Mouse (Mus musculus): Measurements from ENCODE around the gene Myh7. TPM values are rescaled to one million over a fixed set of nuclear protein-coding genes. Genes with fewer than 3 reads are reported as not detected.
"Not testable (repeated sequence)": the region's sequence is repeated elsewhere in the genome, so short reads cannot be mapped to it uniquely, and the experiment has no call there.

The Myh7 gene
- polyA plus RNA-seq, 1 experiment from 2014 or later, result 29.1 TPM

- H3K27me3 ChIP-seq, result no peaks in the 10 kb centered on the region
- peaks cover 35% of the 10 kb centered on the region for H3K4me1 ChIP-seq
- no peaks in the 10 kb centered on the region for H3K9me3 ChIP-seq
- peak; percentile 20; the same call in 1 of the 2 replicates for ATAC-seq (ENCODE audit: borderline replicate concordance, extremely low read depth, low FRiP score, low TSS enrichment)
- H3K27ac ChIP-seq, result peak overlapping the region; percentile 16; the same call in 1 of the 2 replicates
- WGBS, result 27% methylated on average over 12 of the region's 12 CpGs
- H3K4me3 ChIP-seq, result no peak overlapping the region
- peak overlapping the region; percentile 28 for H3K4me2 ChIP-seq
- peak overlapping the region; percentile 27; the same call in 1 of the 2 replicates for H3K9ac ChIP-seq
- no peaks in the 10 kb centered on the region for H3K36me3 ChIP-seq
These were observed 7.7 kb upstream of the Myh7 start for GRCm38 (mm10) chr14:55001938-55002686.

DNA sequence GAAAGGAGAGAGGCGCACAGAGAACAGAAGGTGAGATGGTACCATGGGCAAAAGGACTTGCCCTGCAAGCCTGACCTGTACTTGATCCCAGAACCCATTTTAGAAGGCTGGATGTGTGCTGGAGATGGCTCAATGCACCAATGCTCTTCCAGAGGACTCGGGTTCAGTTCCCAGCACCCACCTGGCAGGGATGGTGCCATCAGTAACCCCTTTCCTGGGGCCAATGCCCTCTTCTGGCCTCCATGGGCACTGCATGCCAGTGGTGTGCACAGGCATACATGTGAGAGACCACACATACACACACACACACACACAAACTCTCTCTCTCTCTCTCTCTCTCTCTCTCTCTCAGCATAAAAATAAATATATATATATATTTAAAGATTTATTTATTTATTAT lies 7.0 kb upstream of the Myh7 start:
- Histone ChIP-seq H3K36me3 (no peaks in the 10 kb centered on the region), H3K4me2 (no peak overlapping the region), H3K9me3 (no peaks in the 10 kb centered on the region), H3K27ac (no peak overlapping the region), H3K9ac (no peak overlapping the region), H3K27me3 (no peaks in the 10 kb centered on the region), H3K4me1 (peaks cover 35% of the 10 kb centered on the region), H3K4me3 (no peak overlapping the region)
- WGBS, result 96% methylated on average over 2 of the region's 2 CpGs
- no peak for ATAC-seq (ENCODE audit: borderline replicate concordance, extremely low read depth, low FRiP score, low TSS enrichment)

- Histone ChIP-seq H3K36me3 (no peaks in the 10 kb centered on the region), H3K9ac (no peak overlapping the region), H3K4me2 (no peak overlapping the region), H3K9me3 (no peaks in the 10 kb centered on the region), H3K4me1 (peaks cover 35% of the 10 kb centered on the region), H3K4me3 (no peak overlapping the region), H3K27me3 (no peaks in the 10 kb centered on the region), H3K27ac (no peak overlapping the region)
- 81% methylated on average over 6 of the region's 6 CpGs for WGBS
- ATAC-seq (ENCODE audit: borderline replicate concordance, extremely low read depth, low FRiP score, low TSS enrichment), result no peak
These were observed 6.4 kb upstream of the Myh7 start for GRCm38 (mm10) chr14:55000814-55001213.

DNA sequence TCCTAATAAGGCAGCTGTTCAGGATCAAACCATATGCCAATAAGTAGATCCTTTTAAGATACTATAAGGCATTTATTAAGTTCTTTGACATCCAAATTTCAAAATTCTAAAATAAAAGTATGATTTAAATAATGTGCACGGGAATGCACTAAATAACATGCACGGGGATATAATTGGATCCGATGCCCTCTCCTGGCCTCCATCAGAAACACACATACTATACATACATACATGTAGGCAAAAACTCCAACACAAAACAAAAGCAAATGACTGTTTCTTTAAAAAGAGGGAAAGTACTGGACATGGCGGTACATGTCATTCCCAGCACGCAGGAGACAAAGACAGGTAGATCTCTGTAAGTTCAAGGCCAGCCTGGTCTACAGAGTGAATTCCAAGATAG lies 5.4 kb upstream of the Myh7 start:
- H3K4me3 ChIP-seq; H3K4me2 ChIP-seq; ATAC-seq (ENCODE audit: borderline replicate concordance, extremely low read depth, low FRiP score, low TSS enrichment); H3K9ac ChIP-seq; H3K9me3 ChIP-seq; H3K27ac ChIP-seq; H3K27me3 ChIP-seq; H3K36me3 ChIP-seq: not testable (repeated sequence)
- 77% methylated on average over 5 of the region's 5 CpGs for WGBS
- peaks cover 42% of the 10 kb centered on the region for H3K4me1 ChIP-seq

GRCm38 (mm10) chr14:54998680-54999079 lies 4.3 kb upstream of the Myh7 start:
- H3K36me3 ChIP-seq, result no peaks in the 10 kb centered on the region
- no peak overlapping the region for H3K4me2 ChIP-seq
- H3K27ac ChIP-seq, result no peak overlapping the region
- ATAC-seq (ENCODE audit: borderline replicate concordance, extremely low read depth, low FRiP score, low TSS enrichment), result no peak
- no peaks in the 10 kb centered on the region for H3K9me3 ChIP-seq
- peaks cover 42% of the 10 kb centered on the region for H3K4me1 ChIP-seq
- no peaks in the 10 kb centered on the region for H3K27me3 ChIP-seq
- H3K4me3 ChIP-seq, result no peak overlapping the region
- H3K9ac ChIP-seq, result no peak overlapping the region

DNA sequence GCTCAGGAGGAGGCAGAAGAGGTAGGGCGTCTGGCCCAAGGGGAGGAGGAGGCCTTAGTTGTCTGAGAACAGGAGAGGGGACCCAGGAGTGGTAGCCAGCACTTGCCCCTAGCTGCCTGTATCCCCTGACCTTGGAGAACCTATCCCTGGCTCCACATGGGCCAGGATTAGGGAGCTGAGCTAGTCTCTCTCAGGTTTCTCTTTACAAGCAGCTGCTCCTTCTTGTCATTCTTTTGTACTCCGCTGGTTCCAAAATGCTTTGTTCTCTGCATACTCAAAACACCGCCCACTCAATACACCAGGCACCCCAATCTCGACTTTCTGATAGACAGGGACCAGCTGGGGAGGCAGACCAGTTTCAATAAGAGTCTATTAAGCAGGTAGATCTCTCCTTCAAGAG lies 2.9 kb upstream of the Myh7 start:
- Histone ChIP-seq H3K27me3 (no peaks in the 10 kb centered on the region), H3K27ac (peak overlapping the region; percentile 10; the same call in 1 of the 2 replicates), H3K36me3 (no peaks in the 10 kb centered on the region), H3K4me2 (no peak overlapping the region), H3K9me3 (no peaks in the 10 kb centered on the region), H3K4me3 (no peak overlapping the region), H3K4me1 (peaks cover 35% of the 10 kb centered on the region), H3K9ac (no peak overlapping the region)
- ATAC-seq (ENCODE audit: borderline replicate concordance, extremely low read depth, low FRiP score, low TSS enrichment), result no peak
- WGBS, result 64% methylated on average over 4 of the region's 4 CpGs

DNA sequence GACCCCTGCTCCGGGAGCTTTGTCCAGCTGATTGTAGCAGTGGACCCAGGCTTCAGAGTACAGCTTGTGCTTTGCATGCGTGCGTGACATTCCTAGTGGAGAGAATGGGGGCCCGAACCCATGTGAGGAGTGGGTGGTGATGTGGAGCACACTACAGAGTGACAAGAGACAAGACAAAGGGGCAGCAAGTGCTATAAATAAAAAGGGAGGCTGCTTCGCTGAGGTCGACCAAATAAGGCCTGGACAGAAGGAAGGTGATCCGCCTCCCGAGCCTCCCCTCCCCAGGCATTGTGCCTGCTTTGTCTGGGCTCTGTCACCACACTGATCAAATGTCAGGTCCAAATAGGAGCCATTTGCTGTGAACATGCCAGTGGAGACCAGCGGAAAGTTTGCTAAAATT lies 2.4 kb upstream of the Myh7 start:
- 0 out of 2 replicates have a peak overlapping the region, but pooled peaks have one; percentile 10 for H3K27ac ChIP-seq

GRCm38 (mm10) chr14:54995457-54996138 lies 1.2 kb upstream of the Myh7 start:
- Histone ChIP-seq H3K4me3 (no peak overlapping the region), H3K36me3 (no peaks in the 10 kb centered on the region), H3K4me2 (no peak overlapping the region), H3K9ac (no peak overlapping the region), H3K9me3 (no peaks in the 10 kb centered on the region), H3K4me1 (peaks cover 29% of the 10 kb centered on the region), H3K27me3 (no peaks in the 10 kb centered on the region), H3K27ac (0 out of 2 replicates have a peak overlapping the region, but pooled peaks have one; percentile 0)
- no peak for ATAC-seq (ENCODE audit: borderline replicate concordance, extremely low read depth, low FRiP score, low TSS enrichment)
- 48% methylated on average over 14 of the region's 14 CpGs for WGBS

More for the DNA sequence above, 2.4 kb upstream of the Myh7 start:
- Histone ChIP-seq H3K4me3 (no peak overlapping the region), H3K36me3 (no peaks in the 10 kb centered on the region), H3K9me3 (no peaks in the 10 kb centered on the region), H3K27me3 (no peaks in the 10 kb centered on the region), H3K4me1 (peaks cover 29% of the 10 kb centered on the region), H3K4me2 (no peak overlapping the region), H3K9ac (no peak overlapping the region)
- no peak for ATAC-seq (ENCODE audit: borderline replicate concordance, extremely low read depth, low FRiP score, low TSS enrichment)
- 68% methylated on average over 9 of the region's 9 CpGs for WGBS

GRCm38 (mm10) chr14:54994869-54995186 lies 402 bp upstream of the Myh7 start:
- H3K27ac ChIP-seq, result peak overlapping the region; percentile 24; the same call in 1 of the 2 replicates
- H3K4me2 ChIP-seq, result no peak overlapping the region
- no peaks in the 10 kb centered on the region for H3K27me3 ChIP-seq
- H3K4me1 ChIP-seq, result peaks cover 29% of the 10 kb centered on the region
- H3K9ac ChIP-seq, result no peak overlapping the region
- no peaks in the 10 kb centered on the region for H3K9me3 ChIP-seq
- ATAC-seq (ENCODE audit: borderline replicate concordance, extremely low read depth, low FRiP score, low TSS enrichment), result no peak
- no peak overlapping the region for H3K4me3 ChIP-seq
- H3K36me3 ChIP-seq, result no peaks in the 10 kb centered on the region

DNA sequence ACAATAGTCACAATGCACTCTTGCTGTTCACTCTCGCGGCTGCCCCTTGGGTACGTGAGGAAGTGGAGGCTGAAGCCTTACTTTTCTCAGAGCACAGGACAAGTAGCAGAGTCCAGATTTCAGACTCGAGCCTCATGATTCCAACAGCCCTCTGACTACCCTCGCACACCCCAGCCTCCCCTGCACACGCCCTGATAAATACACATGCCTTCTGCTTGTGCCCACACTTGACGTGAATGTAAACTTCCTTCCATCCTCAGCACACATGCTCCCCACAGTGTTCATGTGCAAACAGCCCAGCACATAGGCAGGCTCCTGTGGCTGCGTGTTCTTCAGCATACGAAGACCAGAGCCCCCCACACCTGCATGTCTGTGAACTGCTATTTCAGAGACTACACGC lies 790 bp downstream of the Myh7 start:
- peak; percentile 60 for ATAC-seq (ENCODE audit: borderline replicate concordance, extremely low read depth, low FRiP score, low TSS enrichment)

DNA sequence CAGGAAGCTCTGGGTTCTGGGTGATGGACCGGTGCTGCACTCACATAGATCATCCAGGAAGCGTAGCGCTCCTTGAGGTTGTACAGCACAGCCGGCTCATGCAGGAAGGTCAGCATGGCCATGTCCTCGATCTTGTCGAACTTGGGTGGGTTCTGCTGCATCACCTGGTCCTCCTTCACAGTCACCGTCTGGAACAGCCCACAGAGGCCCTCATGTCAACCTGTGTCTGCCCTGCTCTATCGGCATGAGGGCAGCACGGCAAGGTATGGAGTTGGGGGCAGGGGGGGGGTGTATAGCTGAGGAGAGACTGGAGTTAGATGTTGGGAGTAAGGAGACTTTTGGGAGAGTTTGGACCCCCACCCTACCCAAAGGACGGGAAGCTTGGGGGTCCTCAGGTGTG lies 2.2 kb downstream of the Myh7 start:
- Histone ChIP-seq H3K27me3 (no peaks in the 10 kb centered on the region), H3K9me3 (no peaks in the 10 kb centered on the region), H3K4me3 (no peak overlapping the region), H3K4me1 (peaks cover 26% of the 10 kb centered on the region), H3K27ac (no peak overlapping the region), H3K9ac (no peak overlapping the region), H3K36me3 (no peaks in the 10 kb centered on the region), H3K4me2 (no peak overlapping the region)
- ATAC-seq (ENCODE audit: borderline replicate concordance, extremely low read depth, low FRiP score, low TSS enrichment), result no peak
- WGBS, result 89% methylated on average over 10 of the region's 10 CpGs

More for the DNA sequence above, 790 bp downstream of the Myh7 start:
- WGBS, result 34% methylated on average over 10 of the region's 10 CpGs
- Histone ChIP-seq H3K9me3 (no peaks in the 10 kb centered on the region), H3K27me3 (no peaks in the 10 kb centered on the region), H3K4me2 (peak overlapping the region; percentile 31; the same call in 1 of the 2 replicates), H3K4me3 (no peak overlapping the region), H3K4me1 (peaks cover 29% of the 10 kb centered on the region), H3K27ac (peak overlapping the region; percentile 82), H3K36me3 (no peaks in the 10 kb centered on the region), H3K9ac (peak overlapping the region; percentile 16; the same call in 1 of the 2 replicates)

GRCm38 (mm10) chr14:54989886-54990441 lies 4.5 kb downstream of the Myh7 start:
- ATAC-seq (ENCODE audit: borderline replicate concordance, extremely low read depth, low FRiP score, low TSS enrichment), result no peak
- WGBS, result 80% methylated on average over 8 of the region's 8 CpGs
- Histone ChIP-seq H3K9ac (no peak overlapping the region), H3K36me3 (no peaks in the 10 kb centered on the region), H3K4me1 (peaks cover 19% of the 10 kb centered on the region), H3K9me3 (no peaks in the 10 kb centered on the region), H3K4me2 (no peak overlapping the region), H3K27ac (no peak overlapping the region), H3K4me3 (no peak overlapping the region), H3K27me3 (no peaks in the 10 kb centered on the region)

Measured in lung, embryonic 15.5 days (tissue).